Mouse (Mus musculus) kidney, adult 18-20 months (tissue): ENCODE measurements around the gene F2.

ENCODE experiments used
- DNase-seq: peaks from one replicate; pipeline ENCODE4 v3.0.0; 2021

F2 gene

DNA sequence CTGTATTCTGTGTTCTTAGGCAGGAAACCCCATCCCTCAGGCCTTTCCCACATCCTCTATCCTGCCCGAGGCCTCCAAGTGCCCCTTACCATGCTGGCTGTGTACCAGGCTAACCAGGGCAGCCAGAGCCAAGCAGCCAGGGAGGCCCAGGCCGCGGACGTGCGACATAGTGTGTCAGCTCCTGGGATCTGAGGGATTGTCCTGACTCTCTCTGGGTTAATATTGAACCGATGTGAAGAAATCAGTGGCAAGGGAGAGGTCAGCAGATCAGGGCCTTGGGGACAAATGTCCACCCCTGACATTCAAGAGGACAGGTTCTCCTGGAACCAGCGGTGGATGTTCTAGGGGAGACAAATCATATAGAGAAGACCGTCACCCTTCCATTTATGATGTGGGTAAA is at the start of gene F2:
F2 (minus strand) TSS at position 186 of the 400 bp plus-strand sequence.
- DNase-seq = no peak

DNA sequence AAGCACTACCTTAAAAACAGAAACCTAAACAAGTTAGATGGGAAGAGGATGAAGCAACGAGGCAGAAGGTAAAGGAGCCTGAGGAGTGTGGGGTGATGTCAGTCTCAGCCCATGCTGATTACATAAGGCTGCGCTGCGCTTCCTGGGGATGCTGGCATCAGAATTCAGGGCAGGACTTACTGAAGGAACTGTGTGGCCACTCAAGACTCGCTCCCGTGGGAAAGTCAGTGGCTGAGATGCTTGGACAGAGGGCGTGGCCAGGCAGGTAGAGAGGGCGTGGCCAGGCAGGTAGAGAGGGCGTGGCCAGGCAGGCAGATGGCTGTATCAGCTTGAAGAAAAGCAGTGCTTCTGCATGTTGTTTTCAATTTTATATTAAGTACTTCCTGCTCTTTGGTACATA is 47.7 kb upstream of the F2 start:
- no peak for DNase-seq

GRCm38 (mm10) chr2:91682850-91683249 is 46.6 kb upstream of the F2 start:
- DNase-seq = no peak

DNA sequence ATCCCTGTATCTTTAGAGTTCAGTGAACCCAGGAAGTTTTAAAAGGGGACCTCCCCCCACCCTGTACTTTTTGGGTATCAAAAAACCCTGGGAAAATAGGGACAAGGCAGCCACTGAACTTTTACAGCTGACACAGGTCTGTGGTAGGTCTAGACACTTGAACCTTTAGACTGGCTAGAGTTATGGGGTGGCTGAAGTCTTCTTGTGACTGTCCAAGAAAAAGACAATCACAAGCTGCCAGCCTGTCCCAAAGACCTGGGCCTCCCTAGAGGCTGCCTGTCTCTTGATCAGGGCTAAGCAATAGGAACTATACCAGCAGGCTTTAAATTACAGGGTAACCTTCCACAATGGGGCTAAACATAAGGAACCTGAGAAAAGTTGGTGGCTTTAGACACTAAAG is 40.7 kb upstream of the F2 start:
- DNase-seq = no peak

DNA sequence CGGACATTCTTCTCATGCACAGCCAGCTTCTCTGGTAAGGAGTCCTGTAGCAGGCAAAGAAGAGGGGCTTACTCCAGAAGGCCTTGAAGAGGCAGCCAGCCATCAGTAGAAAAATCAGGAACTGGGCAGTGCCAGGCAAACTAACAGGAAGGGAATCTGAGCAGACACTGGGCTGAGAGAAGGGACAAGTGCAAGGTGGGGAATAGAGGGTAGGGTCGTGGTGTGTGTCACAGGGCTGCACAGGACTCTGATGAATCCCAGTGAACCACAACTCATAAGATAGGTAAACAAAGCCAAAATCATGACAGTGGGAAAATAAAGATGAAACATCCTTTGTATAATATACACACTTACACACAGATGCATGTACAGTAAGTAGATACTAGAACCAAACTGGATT is 40.2 kb upstream of the F2 start:
- DNase-seq = no peak

DNA sequence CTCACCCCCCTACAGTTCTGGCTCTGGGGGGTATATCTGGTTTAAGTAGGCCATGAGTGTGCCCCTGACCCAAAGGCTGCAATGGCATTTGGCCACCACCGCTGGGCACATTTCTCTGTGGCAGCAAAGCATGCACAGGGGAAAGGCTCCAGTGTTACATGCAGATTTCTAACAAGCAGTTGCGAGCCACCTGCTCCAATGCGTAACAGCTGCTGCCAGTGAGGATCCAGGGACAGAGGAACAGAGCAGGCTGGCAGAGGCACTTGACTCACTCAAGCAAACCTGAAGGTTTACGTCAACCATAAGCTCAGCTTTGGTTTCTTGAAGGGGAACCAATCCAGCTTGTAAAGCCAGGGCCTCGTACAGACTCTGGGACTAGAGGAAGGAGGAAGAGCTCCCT is 38.7 kb upstream of the F2 start:
- DNase-seq = no peak

- no peak for DNase-seq
These were observed 37.4 kb upstream of the F2 start for GRCm38 (mm10) chr2:91673587-91673986.

DNA sequence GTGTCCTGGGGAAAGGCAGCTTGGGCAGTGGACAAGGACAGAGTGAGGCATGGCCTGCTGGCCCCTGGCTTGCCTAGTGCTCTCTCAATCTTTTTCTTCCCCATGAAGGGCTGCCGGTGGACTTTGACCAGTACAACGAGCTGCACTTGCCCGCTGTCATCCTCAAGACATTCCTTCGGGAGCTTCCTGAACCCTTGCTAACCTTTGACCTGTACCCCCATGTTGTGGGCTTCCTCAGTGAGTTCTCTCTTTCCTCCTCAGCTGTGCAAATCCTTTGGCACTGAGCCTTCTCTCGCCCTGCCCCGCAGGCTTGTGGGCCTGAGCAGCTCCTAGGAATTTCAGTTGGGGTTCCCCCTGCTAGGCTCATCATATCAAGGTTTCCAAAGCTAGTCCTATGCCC is 33.8 kb upstream of the F2 start:
- peak; percentile 61 for DNase-seq

GRCm38 (mm10) chr2:91669326-91669725 is 33.1 kb upstream of the F2 start:
- no peak for DNase-seq

DNA sequence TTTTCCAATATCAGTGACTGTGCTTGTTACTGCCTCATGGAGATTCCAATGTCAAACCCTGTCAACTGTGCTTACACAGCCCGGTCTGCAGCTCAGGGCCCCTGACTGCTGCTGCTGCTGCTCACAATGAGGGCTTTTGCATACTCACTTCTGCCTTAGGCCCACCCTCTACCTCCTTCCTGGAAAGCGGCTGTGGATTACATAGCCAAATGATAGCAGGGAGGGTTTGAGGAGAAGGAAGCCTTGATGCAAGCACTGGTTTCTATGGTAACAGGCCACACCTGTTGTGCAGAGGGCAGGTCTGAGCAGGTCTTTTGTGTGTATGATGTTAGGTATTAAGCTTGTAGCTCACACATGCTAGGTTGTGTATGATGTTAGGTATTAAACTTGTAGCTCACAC is 31.5 kb upstream of the F2 start:
- no peak for DNase-seq

GRCm38 (mm10) chr2:91666386-91666910 is 30.2 kb upstream of the F2 start:
- DNase-seq = no peak

DNA sequence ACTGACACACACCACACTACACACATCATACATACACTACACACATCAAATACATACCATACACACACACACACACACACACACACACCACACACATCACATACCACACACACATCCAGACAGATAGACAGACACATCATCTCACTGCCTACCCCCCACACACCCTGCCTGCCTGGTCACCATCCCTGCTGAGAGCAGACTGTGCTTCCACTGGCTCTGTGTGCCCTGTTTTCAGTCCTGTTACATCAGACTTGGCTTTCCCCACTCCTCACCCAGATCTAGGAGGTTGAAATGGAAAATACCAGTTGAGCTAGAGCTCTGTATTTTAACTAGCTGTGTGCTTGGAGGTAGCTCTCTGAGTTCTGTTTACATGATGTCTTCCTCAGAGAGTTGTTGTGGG is 28.6 kb upstream of the F2 start:
- no peak for DNase-seq

DNA sequence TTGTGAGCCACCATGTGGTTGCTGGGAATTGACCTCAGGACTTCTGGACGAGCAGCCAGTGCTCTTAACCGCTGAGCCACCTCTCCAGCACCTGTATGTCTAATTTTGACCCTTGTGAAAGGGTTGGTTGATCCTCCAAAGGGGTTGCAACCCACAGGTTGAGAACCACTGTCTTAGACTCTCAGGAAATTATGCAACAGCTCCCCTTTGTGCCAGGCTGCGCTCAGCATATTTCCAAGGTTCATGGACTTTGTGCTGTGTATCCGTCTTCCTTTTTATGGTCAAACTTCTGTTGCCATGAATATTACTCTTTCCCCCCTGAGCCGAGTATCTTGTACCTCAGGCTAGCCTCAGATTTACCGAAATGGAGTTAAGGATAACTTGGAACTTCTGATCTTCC is 24.8 kb upstream of the F2 start:
- peak; percentile 59 for DNase-seq

DNA sequence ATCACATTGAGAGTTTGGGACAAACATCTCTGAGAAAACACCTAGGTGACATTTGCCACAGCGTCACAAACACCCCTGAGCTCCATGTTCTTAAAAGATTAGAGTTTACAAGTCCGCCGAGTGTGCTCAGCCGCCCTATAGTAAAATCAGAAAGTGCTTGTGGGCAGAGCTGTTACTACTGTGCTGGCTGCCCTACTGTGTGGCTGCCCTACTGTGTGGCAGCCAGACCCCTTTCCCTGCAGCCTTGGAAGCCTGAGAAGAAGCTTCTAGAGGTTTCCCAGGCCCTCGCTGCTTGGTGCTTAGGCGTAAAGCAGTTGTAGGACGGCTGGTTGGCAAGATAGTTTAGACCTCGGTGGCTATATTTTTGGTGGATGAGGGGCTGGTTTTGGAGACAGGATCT is 23.4 kb upstream of the F2 start:
- DNase-seq = no peak

DNA sequence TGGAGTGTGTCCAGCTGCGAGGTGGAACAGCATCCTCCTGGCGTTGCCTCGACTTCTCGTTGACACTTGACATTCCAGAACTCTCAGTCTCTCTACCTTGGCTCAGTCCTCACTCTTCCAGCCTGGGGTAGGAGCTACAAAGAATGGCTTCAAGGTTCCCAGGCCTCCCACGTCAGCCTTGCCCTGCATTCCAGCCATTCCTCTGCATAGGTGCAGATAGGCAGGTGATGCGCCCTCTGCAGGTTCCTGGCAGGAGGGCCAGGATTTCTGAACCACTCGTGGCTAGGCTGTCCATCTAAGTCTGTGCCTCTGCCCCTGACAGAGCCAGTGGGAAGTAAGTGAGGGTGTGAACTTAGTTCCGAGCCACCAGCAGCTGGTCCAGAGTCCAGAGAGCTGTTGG is 20.6 kb upstream of the F2 start:
- DNase-seq = peak; percentile 52

DNA sequence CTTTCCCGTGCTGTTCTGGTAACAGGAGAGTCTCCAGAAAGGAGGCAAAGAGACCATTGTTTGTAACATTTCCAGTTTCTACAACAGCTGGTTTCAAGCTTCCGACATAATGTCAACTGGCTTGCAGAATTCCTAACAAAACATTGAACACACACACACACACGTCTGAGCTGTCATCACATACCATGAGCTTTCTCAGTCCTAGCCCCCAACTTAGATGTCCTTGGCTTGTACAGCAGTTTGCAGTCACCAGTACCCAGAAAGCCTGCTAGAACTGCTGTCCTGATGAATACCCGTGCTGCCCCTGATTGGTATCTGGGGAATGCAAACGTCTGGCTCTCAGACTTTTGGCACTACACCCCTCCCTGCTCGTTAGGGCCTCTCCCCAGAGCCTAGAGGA is 19.6 kb upstream of the F2 start:
- DNase-seq = no peak

DNA sequence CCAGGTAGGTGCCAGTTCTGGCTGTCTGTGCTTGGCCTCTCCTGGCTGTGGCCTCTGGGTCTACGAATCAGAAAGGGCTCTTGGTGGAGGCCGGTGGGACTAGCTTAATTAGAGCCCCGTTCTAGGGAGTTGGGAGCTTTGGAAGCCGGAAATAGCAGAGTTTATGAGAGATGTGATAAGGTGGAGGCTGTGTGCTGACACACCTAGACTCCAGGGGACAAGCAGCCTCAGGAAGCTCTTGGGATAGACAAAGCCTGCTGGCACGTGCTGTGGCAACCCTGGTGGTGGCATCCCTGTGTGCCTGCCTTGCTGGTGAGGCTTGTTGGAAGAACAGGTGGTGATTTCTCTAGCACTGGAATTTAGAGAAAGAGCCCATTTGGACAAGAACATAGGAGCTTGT is 19.2 kb upstream of the F2 start:
- DNase-seq = no peak

DNA sequence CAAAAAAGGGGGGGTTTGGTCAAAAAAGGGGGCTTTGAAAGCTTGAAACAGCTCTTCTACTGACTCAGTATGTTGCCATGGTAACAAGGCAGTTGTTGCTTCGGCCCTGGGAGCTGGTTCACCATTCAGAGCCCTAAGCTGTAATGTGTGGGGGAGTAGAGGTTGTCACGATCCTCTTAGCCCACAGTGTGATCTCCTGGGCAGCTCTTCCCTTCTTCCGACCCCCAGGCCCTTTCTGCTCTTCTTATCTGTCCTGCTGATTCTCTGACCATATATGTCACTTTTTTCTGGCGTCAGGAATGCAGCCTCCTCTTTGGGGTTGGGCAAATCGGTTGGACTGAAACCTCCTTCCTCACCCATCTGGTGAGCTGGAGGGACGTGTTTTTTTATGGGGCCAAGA is 16.6 kb upstream of the F2 start:
- no peak for DNase-seq

GRCm38 (mm10) chr2:91651458-91652258 is 15.4 kb upstream of the F2 start:
- DNase-seq = peak; percentile 38

DNA sequence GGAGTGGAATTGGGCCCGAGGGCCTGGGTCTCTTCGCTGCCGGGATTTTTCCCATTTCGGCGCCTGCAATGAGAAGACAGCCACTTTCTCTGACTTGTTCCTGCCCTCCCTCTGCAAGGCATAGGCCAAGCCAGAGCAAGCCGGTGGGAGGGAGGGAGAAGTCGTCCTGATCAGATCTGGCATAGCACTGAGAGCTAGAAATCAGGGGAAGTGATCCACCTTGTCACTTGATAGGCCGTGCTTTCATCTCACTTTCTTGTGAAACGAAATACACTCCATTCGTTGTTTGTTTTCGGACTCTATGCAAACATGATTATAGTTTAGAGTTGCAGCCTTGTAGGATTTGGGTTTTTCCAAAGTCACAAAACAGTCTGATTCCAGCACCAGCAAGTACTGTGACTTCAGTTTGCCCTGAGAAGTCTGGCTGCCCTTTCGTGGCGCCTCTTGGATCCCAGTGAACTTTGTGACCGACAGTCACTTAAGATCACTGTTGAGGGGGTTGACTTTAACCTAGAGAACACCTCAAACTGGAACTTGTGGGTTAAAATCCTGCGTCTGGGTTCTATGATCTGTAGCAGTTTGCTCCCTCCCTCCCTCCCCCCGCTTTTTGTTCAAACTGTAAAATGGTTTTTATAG is 14.3 kb upstream of the F2 start:
- no peak for DNase-seq

DNA sequence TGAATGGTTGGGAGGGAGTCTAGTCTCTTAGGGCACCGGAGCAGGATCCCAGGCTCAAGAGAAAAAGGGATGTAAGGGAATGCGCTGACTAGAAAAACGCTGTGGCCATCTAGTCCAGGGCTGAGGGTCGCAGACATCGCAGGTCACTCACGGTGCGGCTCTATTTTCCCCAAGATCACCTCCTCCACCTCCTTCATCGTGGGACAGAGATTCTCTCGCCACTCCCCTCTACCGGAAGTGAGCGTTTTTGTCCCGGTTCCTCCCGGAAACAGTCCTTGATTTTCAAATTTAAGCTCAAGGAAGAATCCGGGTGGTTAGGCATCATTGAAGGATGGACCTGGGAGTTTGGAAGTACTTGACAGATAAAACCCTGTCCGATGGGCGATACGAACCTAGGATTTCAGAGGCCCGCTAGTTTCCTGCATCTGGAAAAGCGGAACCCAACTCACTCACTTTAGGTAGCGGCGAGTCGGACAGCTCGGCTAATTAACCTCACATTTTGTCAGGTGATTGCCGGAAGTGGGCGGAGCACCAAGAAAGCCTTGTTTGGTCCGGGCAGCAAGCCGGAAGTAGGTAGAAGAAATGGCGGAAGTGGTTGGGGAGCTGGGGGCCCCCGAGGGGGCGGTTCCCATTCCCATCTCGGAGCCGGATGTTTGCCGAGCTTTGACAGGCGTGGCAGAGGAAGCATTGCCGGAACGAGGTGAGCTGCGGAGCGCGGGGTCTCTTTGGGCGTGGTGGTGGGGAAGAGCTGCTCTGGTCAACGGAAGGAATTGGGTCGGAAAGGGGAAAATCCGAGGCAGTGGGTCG is 13.5 kb upstream of the F2 start, which contains the start of the genes Zfp408 and Arhgap1:
Zfp408 (minus strand) TSS at position 239 of the 807 bp plus-strand sequence.
Arhgap1 (plus strand) TSS at position 308 of the 807 bp plus-strand sequence.
- peak; percentile 98 for DNase-seq

DNA sequence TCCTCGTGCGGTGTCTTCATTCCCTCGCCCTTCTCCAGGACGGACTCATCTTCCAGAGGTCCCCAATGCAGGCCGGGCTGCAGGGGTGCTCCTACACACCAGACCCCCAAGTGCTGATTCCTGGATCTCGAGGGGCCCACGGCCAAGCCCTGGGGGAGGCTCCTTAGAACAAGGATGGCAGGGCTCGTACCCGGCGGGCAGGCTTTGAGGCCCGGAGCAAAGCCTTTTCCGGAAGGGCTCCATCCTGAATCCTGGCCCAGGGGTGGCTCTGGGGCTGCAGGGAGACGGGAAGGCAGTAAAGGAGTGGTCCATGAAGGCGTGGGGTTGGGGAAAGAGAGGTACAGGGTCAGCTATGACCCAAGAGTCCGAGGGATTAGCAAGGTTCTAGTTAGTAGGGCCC is 12.9 kb upstream of the F2 start:
- DNase-seq = no peak

GRCm38 (mm10) chr2:91646733-91647132 is 10.5 kb upstream of the F2 start:
- DNase-seq = peak; percentile 72

- no peak for DNase-seq
These were observed 9.6 kb upstream of the F2 start for GRCm38 (mm10) chr2:91645811-91646210.
